Mouse (Mus musculus) heart, embryonic 10.5 days (tissue): ENCODE data around the gene Cd2. TPM values are rescaled to one million over a fixed set of nuclear protein-coding genes. Genes with fewer than 3 reads are reported as not detected.

Source experiments
- DNase-seq: peaks from one replicate; pipeline ENCODE4 v3.0.0-alpha.2; 2017; ENCODE audit warnings: low spot score
- H3K27ac ChIP-seq: fragments of 300-500 bp; sonication (generic); 2 replicates; pipeline ENCODE4 v1.5.1; 2016; ENCODE audit warnings: mild to moderate bottlenecking
- H3K27me3 ChIP-seq: fragments of 300-500 bp; sonication (generic); 2 replicates; pipeline ENCODE4 v1.6.1; 2016; ENCODE audit warnings: mild to moderate bottlenecking; ENCODE audit not compliant: poor library complexity, insufficient read depth, severe bottlenecking
- H3K36me3 ChIP-seq: fragments of 300-500 bp; sonication (generic); 2 replicates; pipeline ENCODE4 v1.6.1; 2016; ENCODE audit warnings: mild to moderate bottlenecking, moderate library complexity
- H3K4me1 ChIP-seq: fragments of 300-500 bp; sonication (generic); 2 replicates; pipeline ENCODE4 v1.6.1; 2016; ENCODE audit warnings: mild to moderate bottlenecking
- H3K4me3 ChIP-seq: fragments of 300-500 bp; sonication (generic); 2 replicates; pipeline ENCODE4 v1.5.1; 2016; ENCODE audit warnings: mild to moderate bottlenecking, moderate library complexity
- H3K9me3 ChIP-seq: fragments of 300-500 bp; sonication (generic); 2 replicates; pipeline ENCODE4 v1.6.1; 2016; ENCODE audit warnings: mild to moderate bottlenecking, moderate library complexity
- WGBS: fragments of 180-500 bp; shearing (Covaris S2); methylation state at CpG from one replicate; pipeline ENCODE4 v1.1.7; 2016; 5-methylcytosine and 5-hydroxymethylcytosine counted together
- polyA plus RNA-seq: library from polyadenylated mRNA; unstranded; fragments of >200 nt; fragmentation: Nextera tagmentation; extraction: Ambion mirVana; gene quantifications from 2 replicates; pipeline ENCODE4 v1.2.1, GENCODE M21; 2016

The Cd2 gene
- polyA plus RNA-seq, 1 experiment from 2014 or later = 0.38 TPM

DNA sequence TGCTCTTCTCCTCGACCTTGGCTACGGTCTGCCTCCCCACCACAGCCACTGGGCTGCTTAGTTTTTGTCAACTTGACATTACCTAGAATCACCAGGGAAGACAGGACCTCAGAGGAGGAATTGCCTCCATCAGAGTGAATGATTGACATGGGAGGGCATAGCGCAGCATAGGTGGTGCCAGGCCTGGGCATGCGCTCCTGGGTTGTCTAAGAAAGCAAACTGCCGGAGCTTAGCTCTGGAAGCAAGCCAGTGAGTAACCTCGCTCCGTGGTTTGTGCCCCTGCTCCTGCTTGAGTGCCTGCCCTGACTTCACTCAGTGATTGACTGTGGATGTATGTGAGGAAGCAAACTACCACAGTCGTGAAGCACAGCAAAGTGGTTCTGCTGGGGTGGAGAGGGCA is 35.6 kb downstream of the Cd2 start:
- no peak overlapping the region for H3K4me3 ChIP-seq
- 0 out of 2 replicates have a peak, but pooled peaks cover 6% of the 10 kb centered on the region for H3K27me3 ChIP-seq
- H3K27ac ChIP-seq = no peak overlapping the region
- no peaks in the 10 kb centered on the region for H3K36me3 ChIP-seq
- no peaks in the 10 kb centered on the region for H3K4me1 ChIP-seq
- no peak for DNase-seq
- 79% methylated on average over 8 of the region's 8 CpGs for WGBS
- H3K9me3 ChIP-seq = no peaks in the 10 kb centered on the region

GRCm38 (mm10) chr3:101249846-101250245 is 37.9 kb downstream of the Cd2 start:
- Histone ChIP-seq H3K4me1 (no peaks in the 10 kb centered on the region), H3K9me3 (no peaks in the 10 kb centered on the region), H3K27me3 (0 out of 2 replicates have a peak, but pooled peaks cover 6% of the 10 kb centered on the region), H3K36me3 (no peaks in the 10 kb centered on the region), H3K4me3 (no peak overlapping the region), H3K27ac (no peak overlapping the region)
- no peak for DNase-seq
- 87% methylated on average over 6 of the region's 6 CpGs for WGBS

DNA sequence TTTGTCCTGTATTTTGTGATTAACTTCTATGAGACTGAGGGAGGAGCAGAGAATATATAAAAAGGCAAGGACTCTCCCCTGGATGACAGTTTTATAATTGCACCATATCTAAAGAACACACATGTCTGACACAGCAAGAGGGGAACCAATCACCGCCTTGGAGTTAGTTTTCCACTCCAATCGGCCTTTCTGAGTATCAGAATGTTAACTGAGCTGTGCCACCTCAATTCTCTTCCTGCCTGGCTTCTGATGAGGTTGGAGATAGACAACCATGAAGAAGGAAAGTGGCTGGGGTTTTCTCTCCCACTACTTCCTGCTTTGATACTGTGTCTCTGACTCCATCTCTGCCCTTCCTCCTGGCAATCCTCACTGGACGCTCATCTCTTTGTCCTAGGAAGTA is 42.5 kb downstream of the Cd2 start:
- WGBS = 63% methylated on average over 3 of the region's 3 CpGs
- H3K36me3 ChIP-seq = no peaks in the 10 kb centered on the region
- no peak overlapping the region for H3K27ac ChIP-seq
- no peak overlapping the region for H3K4me3 ChIP-seq
- no peak for DNase-seq
- H3K4me1 ChIP-seq = no peaks in the 10 kb centered on the region
- H3K9me3 ChIP-seq = no peaks in the 10 kb centered on the region
- H3K27me3 ChIP-seq = no peaks in the 10 kb centered on the region

- no peak for DNase-seq
- H3K27ac ChIP-seq = no peak overlapping the region
- H3K4me3 ChIP-seq = no peak overlapping the region
- no peaks in the 10 kb centered on the region for H3K9me3 ChIP-seq
- WGBS = 79% methylated on average over 2 of the region's 2 CpGs
- no peaks in the 10 kb centered on the region for H3K27me3 ChIP-seq
- no peaks in the 10 kb centered on the region for H3K4me1 ChIP-seq
- no peaks in the 10 kb centered on the region for H3K36me3 ChIP-seq
Observed at GRCm38 (mm10) chr3:101243002-101243401, 44.7 kb downstream of the Cd2 start.

GRCm38 (mm10) chr3:101241866-101242265 is 45.9 kb downstream of the Cd2 start:
- Histone ChIP-seq H3K9me3 (no peaks in the 10 kb centered on the region), H3K4me3 (no peak overlapping the region), H3K27me3 (no peaks in the 10 kb centered on the region), H3K4me1 (peaks cover 2% of the 10 kb centered on the region; the same call in 1 of the 2 replicates), H3K27ac (no peak overlapping the region), H3K36me3 (no peaks in the 10 kb centered on the region)
- DNase-seq = no peak
- 62% methylated on average over 3 of the region's 3 CpGs for WGBS

GRCm38 (mm10) chr3:101240859-101241258 is 46.9 kb downstream of the Cd2 start:
- Histone ChIP-seq H3K4me1 (peaks cover 6% of the 10 kb centered on the region; the same call in 1 of the 2 replicates), H3K9me3 (no peaks in the 10 kb centered on the region), H3K36me3 (no peaks in the 10 kb centered on the region), H3K4me3 (no peak overlapping the region), H3K27me3 (no peaks in the 10 kb centered on the region), H3K27ac (no peak overlapping the region)
- WGBS = 91% methylated on average over 9 of the region's 9 CpGs
- no peak for DNase-seq

DNA sequence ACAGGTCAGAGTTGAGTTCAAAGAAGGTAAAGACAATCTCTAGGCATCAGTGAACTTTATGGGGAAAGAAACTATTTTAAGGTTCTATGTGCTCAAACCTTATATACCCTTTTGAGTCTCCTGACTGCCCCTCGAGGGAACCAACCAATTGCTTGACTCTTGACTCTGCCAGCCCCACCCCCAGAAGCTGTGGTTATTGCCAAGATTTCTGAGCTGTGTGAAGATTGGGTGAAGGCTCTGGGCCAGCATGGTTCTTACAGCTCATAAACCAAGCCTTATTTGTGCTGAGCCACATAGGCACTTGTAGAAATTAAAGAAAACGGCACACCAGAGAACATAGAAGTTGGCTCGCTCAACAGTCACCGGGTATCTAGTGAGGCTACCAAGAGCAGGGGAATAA is 48.5 kb downstream of the Cd2 start:
- Histone ChIP-seq H3K9me3 (no peaks in the 10 kb centered on the region), H3K4me3 (no peak overlapping the region), H3K36me3 (no peaks in the 10 kb centered on the region), H3K4me1 (peaks cover 6% of the 10 kb centered on the region; the same call in 1 of the 2 replicates), H3K27ac (no peak overlapping the region), H3K27me3 (no peaks in the 10 kb centered on the region)
- WGBS = 80% methylated on average over 4 of the region's 4 CpGs
- no peak for DNase-seq

DNA sequence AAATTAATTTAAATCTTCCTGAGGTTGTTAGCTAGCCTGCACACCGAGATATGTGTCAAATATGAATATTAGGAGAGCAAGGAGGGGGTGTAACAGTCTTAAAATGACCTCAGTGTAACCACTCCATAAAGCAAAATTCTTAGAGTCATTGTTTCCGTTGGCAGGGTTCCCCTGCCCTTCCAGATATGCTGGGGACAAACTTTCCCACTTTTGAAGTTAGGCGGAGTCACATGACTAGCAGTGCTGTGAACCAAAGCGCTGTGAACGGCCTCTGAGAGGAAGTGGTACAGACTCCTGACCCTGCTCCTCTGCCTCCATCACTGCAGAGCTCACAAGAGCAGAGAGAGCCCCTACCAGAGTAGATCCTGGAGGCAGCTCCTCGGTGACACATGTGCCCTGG is 49.0 kb downstream of the Cd2 start:
- Histone ChIP-seq H3K4me1 (peaks cover 6% of the 10 kb centered on the region; the same call in 1 of the 2 replicates), H3K9me3 (no peaks in the 10 kb centered on the region), H3K27me3 (no peaks in the 10 kb centered on the region), H3K27ac (no peak overlapping the region), H3K4me3 (no peak overlapping the region), H3K36me3 (no peaks in the 10 kb centered on the region)
- 82% methylated on average over 6 of the region's 6 CpGs for WGBS
- no peak for DNase-seq

DNA sequence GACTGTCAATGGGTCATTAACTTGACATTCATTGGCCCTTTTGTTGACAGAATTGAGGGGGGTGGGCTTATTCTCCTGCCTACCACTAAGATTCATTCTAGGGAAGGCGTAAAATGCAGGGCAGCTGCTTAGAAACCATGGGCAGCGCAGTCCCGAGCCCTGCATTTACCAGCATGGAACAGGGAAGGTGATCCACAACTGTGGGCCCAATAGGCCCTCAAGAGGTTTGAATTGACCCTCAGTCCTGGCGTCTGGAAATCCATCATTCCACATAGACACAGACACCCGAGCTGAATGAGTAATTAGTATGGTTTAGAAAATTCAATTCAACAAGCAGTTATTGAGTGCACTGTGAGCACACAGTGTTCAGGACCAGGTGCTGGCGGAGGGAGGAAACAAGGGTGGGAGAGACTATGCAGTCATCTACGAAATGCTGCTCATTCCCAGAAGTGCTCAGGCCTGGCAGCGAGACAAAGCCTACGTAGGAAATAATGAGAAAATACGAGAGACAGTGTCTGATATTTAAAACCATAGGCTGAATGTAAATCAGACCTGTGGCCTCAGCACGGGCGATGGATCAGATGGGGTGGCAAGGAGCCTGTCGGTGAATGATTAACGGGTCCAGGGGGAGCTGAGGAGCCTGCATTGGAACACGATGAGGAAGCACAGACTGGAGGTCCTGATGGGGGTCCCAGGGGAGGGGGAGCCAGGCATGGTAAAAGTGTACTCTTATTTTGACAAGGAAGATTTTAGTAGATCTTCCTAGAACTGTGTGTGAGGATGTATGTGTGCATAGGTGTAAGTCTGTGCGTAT is 50.5 kb downstream of the Cd2 start:
- Histone ChIP-seq H3K9me3 (no peaks in the 10 kb centered on the region), H3K27ac (no peak overlapping the region), H3K4me1 (peaks cover 6% of the 10 kb centered on the region; the same call in 1 of the 2 replicates), H3K27me3 (no peaks in the 10 kb centered on the region), H3K36me3 (no peaks in the 10 kb centered on the region), H3K4me3 (no peak overlapping the region)
- 65% methylated on average over 16 of the region's 16 CpGs for WGBS
- no peak for DNase-seq

GRCm38 (mm10) chr3:101236261-101236660 is 51.5 kb downstream of the Cd2 start:
- Histone ChIP-seq H3K9me3 (no peaks in the 10 kb centered on the region), H3K27ac (no peak overlapping the region), H3K36me3 (no peaks in the 10 kb centered on the region), H3K4me3 (no peak overlapping the region), H3K4me1 (peaks cover 9% of the 10 kb centered on the region; the same call in 1 of the 2 replicates), H3K27me3 (no peaks in the 10 kb centered on the region)
- 46% methylated on average over 15 of the region's 15 CpGs for WGBS
- DNase-seq = no peak

GRCm38 (mm10) chr3:101235321-101235720 is 52.4 kb downstream of the Cd2 start:
- Histone ChIP-seq H3K4me1 (peaks cover 9% of the 10 kb centered on the region; the same call in 1 of the 2 replicates), H3K36me3 (no peaks in the 10 kb centered on the region), H3K27me3 (no peaks in the 10 kb centered on the region), H3K9me3 (no peaks in the 10 kb centered on the region), H3K27ac (no peak overlapping the region), H3K4me3 (no peak overlapping the region)
- DNase-seq = no peak
- WGBS = 87% methylated on average over 5 of the region's 5 CpGs

DNA sequence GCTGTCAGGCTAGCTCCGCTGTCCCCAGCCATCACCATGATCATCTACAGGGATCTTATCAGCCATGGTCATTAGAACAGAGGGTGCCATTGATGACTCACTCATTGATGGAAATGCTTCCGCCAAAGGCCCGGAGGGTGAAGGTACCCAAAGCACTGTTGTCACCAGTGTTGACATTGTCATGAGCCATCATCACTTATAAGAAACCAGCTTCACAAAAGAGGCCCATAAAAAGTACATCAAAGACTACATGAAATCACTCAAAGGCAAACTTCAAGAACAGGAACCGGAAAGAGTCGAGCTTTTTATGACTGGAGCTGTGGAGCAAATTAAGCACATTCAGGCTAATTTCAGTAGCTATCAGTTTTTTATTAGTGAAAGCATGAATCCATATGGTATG is 54.3 kb downstream of the Cd2 start:
- H3K27ac ChIP-seq = no peak overlapping the region
- no peak overlapping the region for H3K4me3 ChIP-seq
- peaks cover 9% of the 10 kb centered on the region; the same call in 1 of the 2 replicates for H3K4me1 ChIP-seq
- no peak for DNase-seq
- H3K27me3 ChIP-seq = no peaks in the 10 kb centered on the region
- H3K9me3 ChIP-seq = no peaks in the 10 kb centered on the region
- H3K36me3 ChIP-seq = no peaks in the 10 kb centered on the region
- WGBS = 90% methylated on average over 5 of the region's 5 CpGs

DNA sequence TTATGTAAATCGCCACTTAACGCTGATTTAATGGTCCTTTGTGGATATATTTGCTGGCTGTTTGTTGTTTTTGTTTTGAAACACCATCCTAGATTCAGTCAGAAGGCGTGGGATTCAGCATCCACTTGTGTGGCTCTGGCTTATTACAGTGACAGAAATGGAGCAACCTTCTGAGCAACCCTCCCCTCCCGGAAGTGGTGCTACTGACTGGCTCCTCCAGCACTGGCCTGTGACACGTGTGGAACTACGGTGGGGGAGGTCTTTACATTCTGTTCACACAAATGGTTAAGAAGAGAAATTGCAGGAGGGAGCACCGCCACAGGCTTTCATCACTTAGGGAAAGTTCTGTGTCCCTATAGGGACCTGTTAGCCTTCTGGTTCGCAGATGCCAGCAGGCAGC is 55.2 kb downstream of the Cd2 start:
- no peaks in the 10 kb centered on the region for H3K9me3 ChIP-seq
- no peak overlapping the region for H3K27ac ChIP-seq
- WGBS = 43% methylated on average over 8 of the region's 8 CpGs

More for the DNA sequence above, 55.2 kb downstream of the Cd2 start:
- H3K27me3 ChIP-seq = no peaks in the 10 kb centered on the region
- no peak overlapping the region for H3K4me3 ChIP-seq
- no peak for DNase-seq
- peaks cover 9% of the 10 kb centered on the region; the same call in 1 of the 2 replicates for H3K4me1 ChIP-seq
- H3K36me3 ChIP-seq = no peaks in the 10 kb centered on the region
